Mouse (Mus musculus): Measurements from ENCODE around the gene Amy2a3.
"Not testable (repeated sequence)": the region's sequence is repeated elsewhere in the genome, so short reads cannot be mapped to it uniquely, and the experiment has no call there.

Amy2a3 gene

GRCm38 (mm10) chr3:113323952-113324351 is at the start of gene Amy2a3:
TSS of gene Amy2a3 (minus strand) at chr3:113324052.
- in situ Hi-C loops (cut with MseI, MboI) = not testable (repeated sequence)

- in situ Hi-C loops (cut with MseI, MboI) = not testable (repeated sequence)
Measured at GRCm38 (mm10) chr3:113356558-113356957, 32.7 kb upstream of the Amy2a3 start, which contains the start of gene Amy2a2. TSS of gene Amy2a2 (minus strand) at chr3:113356658.

- in situ Hi-C loops (cut with MseI, MboI) = not testable (repeated sequence)
Measured at GRCm38 (mm10) chr3:113345484-113345883, 21.6 kb upstream of the Amy2a3 start.

- in situ Hi-C loops (cut with MseI, MboI) = not testable (repeated sequence)
Measured at GRCm38 (mm10) chr3:113312937-113313336, 10.9 kb downstream of the Amy2a3 start.

GRCm38 (mm10) chr3:113291349-113291748 is 32.5 kb downstream of the Amy2a3 start, which contains the start of gene Amy2a4:
TSS of gene Amy2a4 (minus strand) at chr3:113291449.
- in situ Hi-C loops (cut with MseI, MboI) = not testable (repeated sequence)

- in situ Hi-C loops (cut with MseI, MboI) = not testable (repeated sequence)
Measured at GRCm38 (mm10) chr3:113280285-113280684, 43.6 kb downstream of the Amy2a3 start.

GRCm38 (mm10) chr3:113279586-113279985 is 44.3 kb downstream of the Amy2a3 start:
- in situ Hi-C loops (cut with MseI, MboI) = not testable (repeated sequence)
